Mouse (Mus musculus): ENCODE data around the gene Psmb6. TPM values are rescaled to one million over a fixed set of nuclear protein-coding genes. Genes with fewer than 3 reads are reported as not detected.

The Psmb6 gene
- 100 to 1,000 TPM; 230 to 233 TPM for total RNA-seq (2021)

DNA sequence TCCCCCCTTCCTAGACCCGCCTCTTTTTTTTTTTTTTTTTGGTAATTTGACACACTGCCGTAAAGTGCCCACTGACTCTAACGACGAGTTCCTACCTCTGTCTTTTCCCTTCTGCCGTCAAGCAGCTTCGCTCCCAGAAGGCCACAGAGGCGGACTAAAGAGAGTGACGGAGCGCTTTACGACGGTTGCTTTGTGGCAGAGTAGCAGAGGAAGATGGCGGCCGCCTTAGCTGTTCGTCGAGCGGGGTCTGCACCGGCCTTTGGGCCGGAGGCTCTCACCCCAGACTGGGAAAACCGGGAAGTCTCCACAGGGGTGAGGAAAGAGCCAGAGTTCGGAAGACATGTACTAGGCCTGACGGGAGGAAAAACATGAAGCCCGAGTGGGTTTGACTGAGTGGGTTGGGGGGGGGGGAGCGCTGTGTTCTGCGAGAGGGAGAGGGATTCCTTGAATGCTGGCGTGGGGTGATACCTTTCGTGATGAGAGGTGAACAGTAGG lies at the start of gene Psmb6:
Gene Psmb6, plus strand, starts transcription at position 184 of the 495 bp plus-strand sequence.
- peak; percentile 87 to 88 for DNase-seq
- intact Hi-C loops (cut with DNase I): no loop called here

- intact Hi-C loops (cut with DNase I): no loop called here
- no peak for DNase-seq
These were observed 39.7 kb upstream of the Psmb6 start for GRCm38 (mm10) chr11:70485498-70485897.

DNA sequence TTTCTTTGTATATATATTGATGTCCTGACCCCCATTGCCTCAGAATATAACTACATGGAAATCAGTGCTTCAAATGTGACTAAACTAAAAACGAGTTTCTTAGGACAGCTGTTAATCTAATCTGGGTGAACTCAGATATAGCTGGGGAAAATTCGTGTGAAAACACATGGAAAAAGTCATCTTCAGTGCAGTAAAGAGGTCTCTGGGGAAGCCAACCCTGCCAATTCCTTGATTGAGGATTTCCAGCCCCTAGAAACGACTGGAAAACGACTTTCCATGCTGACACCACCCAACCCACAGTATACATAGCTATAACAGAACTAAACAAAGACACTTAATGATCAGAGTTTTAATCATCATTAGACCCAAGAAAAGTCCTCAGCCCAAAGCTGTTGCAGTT lies 37.4 kb upstream of the Psmb6 start:
- no peak for DNase-seq
- intact Hi-C loops (cut with DNase I): no loop called here

DNA sequence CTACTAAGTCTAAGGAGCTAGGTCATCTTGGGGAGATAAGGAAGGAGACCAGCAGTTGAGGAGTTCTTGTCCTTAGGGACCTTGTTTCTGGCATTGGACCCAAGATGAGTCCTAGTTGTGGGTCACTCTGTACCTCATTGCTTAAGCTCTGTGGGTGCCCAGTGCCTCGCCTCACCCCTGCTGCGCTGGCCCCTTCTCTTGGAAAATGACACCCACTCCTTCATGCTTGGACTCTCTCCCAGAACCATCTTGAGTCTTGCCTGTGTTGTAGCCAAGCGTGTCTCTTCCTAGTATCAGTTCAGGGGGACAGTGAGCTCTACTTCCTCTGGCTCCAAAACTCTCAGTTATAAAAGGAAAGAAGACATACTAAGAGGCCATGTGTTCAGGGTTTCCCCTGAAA lies 36.0 kb upstream of the Psmb6 start:
- peak in 1 of 2 experiments; percentile 18 for DNase-seq
- intact Hi-C loops (cut with DNase I): no loop called here

DNA sequence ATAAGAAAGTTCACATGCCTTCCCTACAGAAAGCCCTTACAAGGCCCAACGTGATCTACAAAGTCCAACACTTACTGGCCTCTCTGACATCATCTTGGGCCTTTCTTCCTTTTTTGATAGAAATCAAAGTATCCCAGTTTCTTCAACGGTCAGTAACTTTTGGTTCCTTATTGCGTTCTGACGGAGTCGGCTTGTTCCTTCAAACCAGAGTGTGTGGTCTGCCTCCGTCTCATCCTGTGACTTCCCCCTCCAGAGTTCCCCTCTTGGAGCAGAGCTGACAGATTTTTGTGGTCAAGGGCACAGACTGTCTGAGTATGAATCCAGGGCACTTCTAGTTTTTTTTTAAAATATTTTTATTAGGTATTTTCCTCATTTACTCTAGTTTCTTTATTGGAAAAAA lies 35.5 kb upstream of the Psmb6 start:
- DNase-seq: no peak
- intact Hi-C loops (cut with DNase I): no loop called here

GRCm38 (mm10) chr11:70499566-70500475 lies 25.3 kb upstream of the Psmb6 start:
- DNase-seq: peak in 1 of 2 experiments; percentile 29
- intact Hi-C loops (cut with DNase I): no loop called here

DNA sequence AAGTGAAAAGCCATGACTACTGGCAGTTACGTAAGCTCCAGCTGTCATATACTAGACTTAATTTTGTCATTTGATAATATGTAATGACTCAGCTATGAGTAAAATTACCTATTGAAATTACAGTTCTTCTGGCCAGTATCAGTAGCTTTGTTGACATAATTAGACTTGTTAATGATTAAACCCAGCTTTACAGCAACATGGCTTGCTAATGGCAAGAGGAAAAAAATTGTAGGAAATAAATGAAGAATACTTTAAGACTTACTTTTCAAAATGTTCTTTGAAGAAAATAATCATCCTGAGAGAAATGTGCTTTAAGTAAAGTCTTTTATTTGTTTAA lies 24.7 kb upstream of the Psmb6 start:
- no peak for DNase-seq
- intact Hi-C loops (cut with DNase I): no loop called here

DNA sequence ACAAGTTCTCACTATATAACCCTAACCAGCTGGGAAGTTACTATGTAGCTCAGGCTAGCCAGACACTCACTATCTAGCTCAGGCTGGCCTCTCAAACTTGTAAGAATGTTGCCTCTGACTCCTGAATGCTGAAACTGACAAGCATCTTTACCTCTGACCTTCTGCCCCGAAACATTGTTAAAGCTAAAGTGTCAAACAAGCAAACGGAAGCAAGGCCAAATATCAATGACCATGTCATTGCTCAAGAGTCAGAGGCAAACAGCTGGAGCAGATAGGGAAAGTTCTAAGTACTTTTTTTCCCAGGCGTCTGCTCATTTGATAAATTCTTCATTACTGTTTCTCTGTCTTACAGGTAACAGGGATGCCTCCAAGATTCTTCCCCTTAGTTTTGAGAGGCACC lies 23.1 kb upstream of the Psmb6 start:
- intact Hi-C loops (cut with DNase I): no loop called here
- DNase-seq: no peak

GRCm38 (mm10) chr11:70504970-70505369 lies 20.2 kb upstream of the Psmb6 start, which contains the start of gene Tm4sf5:
Gene Tm4sf5, plus strand, starts transcription at chr11:70505244.
- intact Hi-C loops (cut with DNase I): no loop called here
- DNase-seq: no peak

DNA sequence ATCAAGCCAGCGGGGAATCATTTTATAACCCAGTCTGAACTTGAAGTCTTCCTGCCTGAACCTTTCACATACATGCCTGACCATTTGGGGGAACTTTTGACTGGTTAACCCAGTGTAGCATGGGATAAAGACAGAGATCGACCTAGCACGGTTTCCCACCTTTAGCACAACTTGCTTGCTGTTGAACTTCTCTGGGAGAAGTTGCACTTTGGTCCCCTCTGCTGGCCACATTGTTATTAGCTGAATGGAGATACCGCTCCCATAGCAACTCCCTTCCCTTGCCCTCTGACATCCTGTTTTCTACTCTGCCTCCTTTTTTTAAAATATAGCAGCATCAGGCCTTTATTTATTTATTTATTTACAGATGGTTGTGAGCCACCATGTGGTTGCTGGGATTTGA lies 18.8 kb upstream of the Psmb6 start:
- intact Hi-C loops (cut with DNase I): loop anchor here (1.0 kb wide), 3 partner anchors 54 to 92 kb away; no protein-coding TSS in a partner anchor
- DNase-seq: peak; percentile 79 to 85

DNA sequence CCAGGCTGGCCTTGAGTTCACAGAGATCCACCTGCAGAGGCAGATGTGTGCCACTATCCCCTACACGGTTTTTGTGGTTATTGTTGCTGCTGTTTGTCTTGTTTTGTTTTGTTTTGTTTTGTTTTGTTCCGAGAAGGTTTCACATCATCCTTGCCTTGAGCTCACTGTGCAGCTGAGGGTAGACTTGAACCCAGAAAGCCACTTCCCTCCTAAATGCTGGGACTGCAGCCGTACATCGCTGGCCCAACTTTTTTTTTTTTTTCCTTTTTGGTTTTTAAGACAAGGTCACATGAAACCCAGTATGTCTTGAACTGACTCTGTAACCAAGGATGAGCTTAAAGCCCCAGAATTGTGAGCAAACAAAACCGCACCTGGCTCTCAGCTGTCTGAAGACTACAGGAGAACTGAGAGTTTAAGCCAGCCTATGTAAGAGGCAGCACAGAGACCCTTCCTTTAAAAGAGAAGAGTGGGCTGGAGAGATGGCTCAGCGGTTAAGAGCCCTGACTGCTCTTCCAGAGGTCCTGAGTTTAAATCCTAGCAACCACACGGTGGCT lies 18.1 kb upstream of the Psmb6 start:
- intact Hi-C loops (cut with DNase I): loop anchor here (1.0 kb wide), 3 partner anchors 55 to 93 kb away; no protein-coding TSS in a partner anchor
- DNase-seq: no peak

DNA sequence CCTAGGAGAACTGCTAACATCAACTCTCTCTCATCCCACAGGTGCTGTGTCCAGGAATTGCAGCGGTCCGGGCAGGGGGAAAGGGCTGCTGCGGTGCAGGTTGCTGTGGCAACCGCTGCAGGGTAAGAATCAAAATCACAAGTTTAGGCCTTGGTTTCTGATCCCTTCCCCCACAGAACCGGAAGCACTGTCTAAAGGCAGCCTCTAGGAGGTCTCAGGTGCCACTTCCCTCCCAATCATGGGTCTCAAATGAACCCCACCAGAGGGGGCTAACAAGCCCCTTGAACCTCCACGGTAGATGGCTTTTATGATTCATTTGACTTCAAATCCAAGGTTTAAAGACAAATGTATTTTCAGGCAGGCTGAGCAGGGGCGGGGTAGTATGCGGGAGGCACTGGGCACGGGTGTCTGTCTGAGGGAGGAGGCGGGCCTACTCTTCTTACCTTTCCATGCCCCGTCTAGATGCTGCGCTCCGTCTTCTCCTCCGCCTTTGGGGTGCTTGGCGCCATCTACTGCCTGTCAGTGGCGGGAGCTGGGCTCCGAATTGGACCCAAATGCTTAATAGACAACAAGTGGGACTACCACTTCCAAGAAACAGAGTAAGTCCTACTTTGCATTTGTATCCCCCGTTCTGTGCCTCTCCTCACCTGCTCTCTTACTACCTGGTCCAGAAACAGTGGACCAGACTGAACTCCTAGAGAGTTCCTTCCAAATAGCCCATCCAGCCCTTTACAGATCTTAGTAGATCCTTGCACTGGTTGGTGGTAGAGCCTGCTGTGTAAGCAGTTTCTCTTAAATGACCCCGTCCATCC lies 15.2 kb upstream of the Psmb6 start:
- peak in 1 of 2 experiments; percentile 48 for DNase-seq
- intact Hi-C loops (cut with DNase I): no loop called here

GRCm38 (mm10) chr11:70511242-70511641 lies 13.9 kb upstream of the Psmb6 start:
- intact Hi-C loops (cut with DNase I): no loop called here

GRCm38 (mm10) chr11:70511825-70512224 lies 13.3 kb upstream of the Psmb6 start:
- intact Hi-C loops (cut with DNase I): no loop called here
- DNase-seq: no peak

More at GRCm38 (mm10) chr11:70511242-70511641, 13.9 kb upstream of the Psmb6 start:
- no peak for DNase-seq

- no peak for DNase-seq
- intact Hi-C loops (cut with DNase I): no loop called here
These were observed 12.3 kb upstream of the Psmb6 start for GRCm38 (mm10) chr11:70512709-70513342.

DNA sequence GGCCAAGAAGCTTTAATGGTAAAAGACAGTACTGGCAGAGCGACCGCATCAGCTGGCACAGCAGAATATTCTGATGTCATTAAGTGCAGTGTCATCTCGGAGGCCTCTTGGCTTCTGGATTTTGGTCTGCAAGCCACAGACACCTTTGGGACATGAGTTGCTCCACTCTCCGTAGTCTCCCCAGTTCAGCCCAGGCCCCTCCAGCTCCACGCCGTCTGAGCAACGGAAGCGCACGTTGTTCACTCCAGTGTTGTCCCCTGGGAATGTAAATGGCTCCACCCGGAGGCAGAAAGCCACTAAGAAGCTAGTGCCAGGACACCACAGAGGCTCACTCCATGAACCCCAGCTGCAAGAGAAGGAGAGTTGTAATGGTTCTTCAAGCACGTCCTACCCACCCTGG lies 11.6 kb upstream of the Psmb6 start:
- DNase-seq: peak; percentile 39 to 46
- intact Hi-C loops (cut with DNase I): no loop called here

DNA sequence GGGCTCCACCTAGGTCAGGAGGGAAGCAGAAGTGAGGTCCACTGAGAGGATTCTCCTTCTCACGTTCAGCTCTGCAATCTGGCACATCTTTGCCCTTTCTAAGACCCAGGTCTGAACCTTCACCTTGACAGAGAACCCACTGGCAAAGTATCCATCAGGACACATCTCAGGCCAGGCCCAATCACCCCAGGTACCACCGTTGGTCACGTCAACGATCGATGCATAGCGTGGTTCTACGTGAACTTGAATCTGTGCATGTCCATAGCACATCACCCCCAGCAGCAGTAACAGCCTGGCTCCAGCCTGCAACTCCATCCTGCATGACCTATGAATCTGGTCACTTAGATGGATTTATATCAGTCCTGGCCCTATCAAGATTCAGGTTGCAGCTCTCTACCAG lies 10.9 kb upstream of the Psmb6 start, which contains the start of gene Vmo1:
Gene Vmo1, minus strand, starts transcription at position 329 of the 400 bp plus-strand sequence.
- intact Hi-C loops (cut with DNase I): loop anchor here (2.0 kb wide), 1 partner anchor 243 kb away; no protein-coding TSS in a partner anchor
- DNase-seq: no peak

GRCm38 (mm10) chr11:70516352-70516751 lies 8.8 kb upstream of the Psmb6 start:
- intact Hi-C loops (cut with DNase I): loop anchor here (1.0 kb wide), 1 partner anchor 89 kb away; no protein-coding TSS in a partner anchor
- peak; percentile 23 to 40 for DNase-seq

DNA sequence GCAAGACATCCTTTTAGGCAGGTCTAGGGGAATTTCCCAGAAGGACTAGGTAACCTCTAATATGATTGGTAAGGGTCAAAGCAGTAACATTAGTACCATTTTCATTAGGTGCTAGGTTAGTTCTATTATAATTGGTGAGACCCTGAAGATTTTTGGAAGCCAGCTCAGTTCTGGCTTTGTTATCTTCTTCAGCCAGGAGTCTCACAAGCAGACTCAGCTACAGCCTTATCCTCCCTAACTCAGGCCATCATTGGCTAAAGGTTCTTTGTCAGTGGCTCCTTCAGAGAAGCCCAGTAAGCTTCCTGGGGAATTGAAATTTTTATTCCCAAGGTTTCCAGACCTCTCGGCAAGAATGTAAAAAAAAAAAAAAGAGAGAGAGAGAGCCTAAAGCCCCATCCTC lies 6.7 kb upstream of the Psmb6 start:
- DNase-seq: no peak
- intact Hi-C loops (cut with DNase I): no loop called here

DNA sequence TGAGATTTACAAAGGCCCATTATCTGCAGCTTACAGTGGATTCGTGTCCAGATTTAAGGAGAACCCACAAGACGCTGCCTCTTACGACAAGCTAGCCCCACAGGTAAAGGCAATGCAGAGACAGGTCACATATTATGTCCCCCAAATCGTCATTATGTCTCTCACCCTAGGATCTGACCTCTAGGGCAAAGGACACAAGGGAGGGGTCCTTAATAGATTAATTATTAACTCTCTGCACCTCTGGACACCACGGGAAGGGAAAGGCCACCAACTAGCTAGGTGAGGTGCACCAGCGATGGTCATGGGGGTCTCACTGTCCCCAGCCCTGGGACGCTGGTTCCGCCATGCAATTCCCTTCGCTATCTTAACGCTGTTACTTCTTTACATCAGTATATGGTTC lies 6.2 kb upstream of the Psmb6 start, which contains the start of gene Gltpd2:
Gene Gltpd2, plus strand, starts transcription at position 274 of the 400 bp plus-strand sequence.
- DNase-seq: no peak
- intact Hi-C loops (cut with DNase I): no loop called here
